Comparison of ENCODE assay signal across 12 mouse cellular contexts in the genomic region with DNA sequence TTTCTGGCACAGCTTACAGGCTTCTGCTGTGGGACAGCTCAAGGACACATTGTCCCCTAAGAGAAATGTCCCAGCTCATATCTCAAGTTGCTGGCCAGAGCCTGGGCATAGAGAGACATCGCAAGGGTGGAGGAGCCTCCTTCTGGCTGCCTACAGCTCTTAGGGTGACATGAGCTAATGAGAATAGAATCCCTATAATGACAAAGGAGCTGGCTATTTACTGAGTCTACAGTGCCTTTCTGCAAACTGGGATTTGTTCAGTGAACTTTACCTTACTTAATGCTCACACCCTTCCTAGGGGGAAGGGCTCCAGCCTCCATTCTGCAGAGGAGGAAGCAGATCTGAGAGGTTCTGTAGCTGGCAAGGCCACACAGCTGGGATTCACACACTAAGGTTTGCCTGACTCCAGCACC. TPM values are rescaled to one million over a fixed set of nuclear protein-coding genes. Genes with fewer than 3 reads are reported as not detected.
DNase-seq lines count a peak whose midpoint lies in the region; ATAC-seq and TF ChIP-seq lines count a peak whose summit lies in the region.
"Had no signal": no experiment of that assay in that cellular context is flagged by ENCODE, and none has a peak within 500 bp of the region (broad histone marks: within the 10 kb centered on the region; RNA-seq: fewer than 3 reads in every experiment).

No protein-coding gene starts in this region.

- H3K4me3 ChIP-seq in gastrocnemius, adult 2 months: no peak overlapping the region
- no peak overlapping the region for H3K4me3 ChIP-seq in lung, embryonic 16.5 days (ENCODE audit: low read length)
- no peak overlapping the region for H3K4me3 ChIP-seq in intestine, embryonic 14.5 days (ENCODE audit: low read depth, low read length)
- H3K4me3 ChIP-seq in stomach, postnatal 0 days (ENCODE audit: low read depth, low read length): no peak overlapping the region
- H3K4me3 ChIP-seq: forebrain, embryonic 15.5 days; liver, embryonic 12.5 days had no signal

- no peaks in the 10 kb centered on the region for H3K36me3 ChIP-seq in lung, embryonic 16.5 days (ENCODE audit: control insufficient read depth, insufficient read depth, low read length)
- no peaks in the 10 kb centered on the region for H3K36me3 ChIP-seq in intestine, embryonic 14.5 days (ENCODE audit: control insufficient read depth, insufficient read depth, low read length)
- H3K36me3 ChIP-seq in stomach, postnatal 0 days (ENCODE audit: control insufficient read depth, insufficient read depth, low read length): no peaks in the 10 kb centered on the region
- H3K36me3 ChIP-seq: forebrain, embryonic 15.5 days; liver, embryonic 12.5 days had no signal

- no peak for TF ChIP-seq EP300 in stomach, postnatal 0 days (optimal IDR thresholded peaks at IDR 0.05)

- H3K4me1 ChIP-seq in lung, embryonic 16.5 days (replicated peaks; ENCODE audit: control insufficient read depth, insufficient read depth, low read length): peaks cover 25% of the 10 kb centered on the region
- H3K4me1 ChIP-seq in intestine, embryonic 14.5 days (replicated peaks; ENCODE audit: control insufficient read depth, insufficient read depth, low read length): peaks cover 4% of the 10 kb centered on the region; the same call in 1 of the 2 replicates
- no peaks in the 10 kb centered on the region for H3K4me1 ChIP-seq in stomach, postnatal 0 days (replicated peaks; ENCODE audit: control insufficient read depth, insufficient read depth)
- H3K4me1 ChIP-seq: forebrain, embryonic 15.5 days; liver, embryonic 12.5 days had no signal

- peak; percentile 5; the same call in 1 of the 2 replicates for TF ChIP-seq CTCF in gastrocnemius, adult 2 months (IDR thresholded peaks at IDR 0.05)
- no peak for TF ChIP-seq CTCF in stomach, postnatal 0 days (IDR thresholded peaks at IDR 0.05; ENCODE audit: low read depth)

- H3K4me2 ChIP-seq in lung, embryonic 16.5 days (ENCODE audit: low read depth, low read length): no peak overlapping the region
- H3K4me2 ChIP-seq in intestine, embryonic 14.5 days (ENCODE audit: low read length): no peak overlapping the region
- no peak overlapping the region for H3K4me2 ChIP-seq in stomach, postnatal 0 days (replicated peaks; ENCODE audit: low read depth)
- H3K4me2 ChIP-seq: forebrain, embryonic 15.5 days; liver, embryonic 12.5 days; midbrain, embryonic 11.5 days had no signal

- ATAC-seq in lung, embryonic 16.5 days (ENCODE audit: low read depth): peak; percentile 85
- ATAC-seq in intestine, embryonic 14.5 days (replicated peaks; ENCODE audit: low FRiP score, low TSS enrichment, low read depth): peak; percentile 54; the same call in 1 of the 2 replicates
- peak; percentile 93 for ATAC-seq in stomach, postnatal 0 days (ENCODE audit: low FRiP score, low TSS enrichment)
- ATAC-seq: forebrain, embryonic 15.5 days; liver, embryonic 12.5 days had no signal

- H3K9me3 ChIP-seq in lung, embryonic 16.5 days (ENCODE audit: control insufficient read depth, low read length): no peaks in the 10 kb centered on the region
- H3K9me3 ChIP-seq in intestine, embryonic 14.5 days (ENCODE audit: control insufficient read depth, low read length): no peaks in the 10 kb centered on the region
- H3K9me3 ChIP-seq in stomach, postnatal 0 days (ENCODE audit: control insufficient read depth, low read length): no peaks in the 10 kb centered on the region
- H3K9me3 ChIP-seq: forebrain, embryonic 15.5 days; liver, embryonic 12.5 days had no signal

- WGBS in lung, embryonic 16.5 days: 10% methylated on average over 1 of the region's 1 CpGs
- 89% methylated on average over 1 of the region's 1 CpGs for WGBS in intestine, embryonic 14.5 days
- WGBS in stomach, postnatal 0 days: 75% methylated on average over 1 of the region's 1 CpGs

- H3K27me3 ChIP-seq in lung, embryonic 16.5 days (ENCODE audit: control insufficient read depth, insufficient read depth, low read depth, low read length): no peaks in the 10 kb centered on the region
- no peaks in the 10 kb centered on the region for H3K27me3 ChIP-seq in intestine, embryonic 14.5 days (replicated peaks; ENCODE audit: control insufficient read depth, insufficient read depth, low read length)
- H3K27me3 ChIP-seq in stomach, postnatal 0 days (ENCODE audit: control insufficient read depth, insufficient read depth, low read length): no peaks in the 10 kb centered on the region
- H3K27me3 ChIP-seq: forebrain, embryonic 15.5 days; liver, embryonic 12.5 days had no signal

- H3K9ac ChIP-seq in lung, embryonic 16.5 days (ENCODE audit: low read length): no peak overlapping the region
- H3K9ac ChIP-seq in intestine, embryonic 14.5 days (ENCODE audit: low read length): no peak overlapping the region
- H3K9ac ChIP-seq in stomach, postnatal 0 days (ENCODE audit: low read length): no peak overlapping the region
- H3K9ac ChIP-seq: forebrain, embryonic 15.5 days; liver, embryonic 12.5 days had no signal

- H3K27ac ChIP-seq in gastrocnemius, adult 2 months: peak overlapping the region; percentile 69
- H3K27ac ChIP-seq in lung, embryonic 16.5 days (ENCODE audit: low read length): peak overlapping the region; percentile 28
- peak overlapping the region; percentile 40; the same call in 1 of the 2 replicates for H3K27ac ChIP-seq in intestine, embryonic 14.5 days (ENCODE audit: low read depth)
- peak overlapping the region; percentile 75 for H3K27ac ChIP-seq in stomach, postnatal 0 days (replicated peaks)
- H3K27ac ChIP-seq: forebrain, embryonic 15.5 days; liver, embryonic 12.5 days had no signal

- intact Hi-C loops in gastrocnemius, adult 2 months (cut with DNase I): no loop called here

- DNase-seq in gastrocnemius, adult 2 months: peak; percentile 64
- DNase-seq in gastrocnemius, postnatal 4 days (ENCODE audit: low spot score in 2 of 2): no peak
- no peak for DNase-seq in lung, postnatal 25 days (ENCODE audit: low spot score)
- no peak for DNase-seq in intestine, embryonic 14.5 days (ENCODE audit: low spot score)
- peak; percentile 73 for DNase-seq in stomach, postnatal 0 days (ENCODE audit: low spot score)
- DNase-seq in testis, postnatal 14 days (ENCODE audit: low spot score): no peak
- no peak for DNase-seq in retina, postnatal 1 day
- DNase-seq: cerebellum, adult 8-10 months had no signal

RNA-seq across cellular contexts. Expression of a gene that starts 41.4 kb away (rescaled TPM):
- over 10,000 TPM; 18,374 to 28,065 TPM for total RNA-seq in gastrocnemius, adult 2 months (2021)
- 1,000 to 10,000 TPM; 7,029 to 7,975 TPM for total RNA-seq in gastrocnemius, postnatal 4 days (2021)
- polyA plus RNA-seq in lung, embryonic 16.5 days (2015; fragmentation: Nextera tagmentation; extraction: Ambion mirVana): 758 and 782 TPM in 2 replicates
- 1,186 and 1,326 TPM in 2 replicates for polyA plus RNA-seq in intestine, embryonic 14.5 days (2014; fragmentation: Nextera tagmentation; extraction: Ambion mirVana)
- polyA plus RNA-seq in stomach, postnatal 0 days (2015; fragmentation: Nextera tagmentation; extraction: Ambion mirVana): 1,738 and 2,538 TPM in 2 replicates

Comparison
In these comparisons a context has a peak if more than half of its experiments do, and no peak if none do; other contexts are left out.
1. DNase-seq: peak in gastrocnemius, adult 2 months (single experiment) and stomach, postnatal 0 days (single experiment); none in gastrocnemius, postnatal 4 days (0 of 2), lung, postnatal 25 days (single experiment), intestine, embryonic 14.5 days (single experiment), testis, postnatal 14 days (single experiment) and retina, postnatal 1 day (single experiment).
2. Peak in every context shown above with its lines, with median percentiles within 50 percentile points of each other: H3K27ac ChIP-seq and ATAC-seq.